Comparison of ENCODE assay signal across 16 mouse cellular contexts in the genomic region with DNA sequence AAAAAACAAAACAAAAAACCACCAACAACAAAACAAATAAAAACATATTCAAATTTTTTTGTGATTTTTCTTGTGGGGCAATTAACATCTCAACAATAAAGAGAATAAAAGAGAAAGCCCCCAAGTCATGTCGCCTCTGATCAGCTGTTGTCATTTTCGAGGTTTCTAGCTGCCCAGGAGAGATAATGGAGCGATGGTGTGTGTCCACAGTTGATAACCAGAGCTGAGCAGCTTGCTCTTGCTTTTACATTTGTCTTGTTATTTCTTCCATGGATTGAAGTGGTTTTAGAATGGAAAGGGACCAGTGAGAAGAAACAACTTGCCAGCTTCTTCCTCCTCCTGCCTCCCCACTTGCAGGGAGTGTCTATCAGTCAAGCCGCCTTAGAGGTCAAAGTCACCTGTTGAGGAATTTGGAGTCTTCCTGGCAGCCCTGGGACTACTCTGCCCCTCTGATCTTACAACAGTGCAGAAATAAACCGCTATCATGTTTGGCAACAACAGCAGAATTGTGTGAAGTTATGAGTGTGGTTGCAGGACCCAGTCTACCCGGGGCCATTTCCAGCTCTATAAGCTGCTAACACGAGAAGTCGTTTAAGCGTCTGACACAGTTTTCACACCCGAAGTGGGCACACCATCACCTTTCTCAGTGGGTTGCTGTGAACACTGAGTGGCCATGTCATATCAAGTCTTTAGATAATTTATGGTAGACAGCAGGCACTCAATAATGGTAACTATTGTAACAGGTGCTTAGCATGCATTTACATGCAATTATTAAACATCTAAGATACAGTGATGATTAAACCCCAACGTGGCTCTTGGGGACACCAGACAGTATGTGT. TPM values are rescaled to one million over a fixed set of nuclear protein-coding genes. Genes with fewer than 3 reads are reported as not detected.
A peak's percentile ranks its signal among the peaks of the same experiment; 100 is the strongest.
DNase-seq lines count a peak whose midpoint lies in the region; ATAC-seq lines count a peak whose summit lies in the region.
"Had no signal": no experiment of that assay in that cellular context is flagged by ENCODE, and none has a peak within 500 bp of the region (broad histone marks: within the 10 kb centered on the region; RNA-seq: fewer than 3 reads in every experiment).

No protein-coding gene starts in this region.

- peak; percentile 81 for DNase-seq in heart, adult 11 months
- DNase-seq in heart, postnatal 25 days (ENCODE audit: low spot score) = no peak
- no peak for DNase-seq in neural tube, embryonic 11.5 days (ENCODE audit: low spot score)
- no peak for DNase-seq in neural tube, embryonic 10.5 days (ENCODE audit: extremely low spot score, low spot score)
- no peak for DNase-seq in embryo, embryonic 9.5 days (ENCODE audit: extremely low spot score)
- DNase-seq: adrenal gland, postnatal 10 days; cerebellum, adult 11-12 months; right cerebral cortex, postnatal 25 days had no signal

- intact Hi-C loops in heart, postnatal 25 days (cut with DNase I) = loop anchor here (5.0 kb wide), 1 partner anchor 72 kb away; no protein-coding TSS in a partner anchor

- no peaks in the 10 kb centered on the region for H3K27me3 ChIP-seq in neural tube, embryonic 11.5 days (ENCODE audit: control insufficient read depth, insufficient read depth, low read length)
- no peaks in the 10 kb centered on the region for H3K27me3 ChIP-seq in intestine, embryonic 16.5 days (replicated peaks; ENCODE audit: control insufficient read depth, insufficient read depth, low read length)
- H3K27me3 ChIP-seq in forebrain, embryonic 15.5 days = no peaks in the 10 kb centered on the region

- H3K9ac ChIP-seq in neural tube, embryonic 11.5 days (ENCODE audit: low read length) = no peak overlapping the region
- H3K9ac ChIP-seq in intestine, embryonic 16.5 days (ENCODE audit: low read depth, low read length) = no peak overlapping the region
- no peak overlapping the region for H3K9ac ChIP-seq in forebrain, embryonic 15.5 days (replicated peaks)

- no peak for ATAC-seq in neural tube, embryonic 11.5 days (ENCODE audit: insufficient read depth, low FRiP score, low TSS enrichment)
- peak; percentile 75 for ATAC-seq in intestine, embryonic 16.5 days
- ATAC-seq in megakaryocyte-erythroid progenitor cell, adult 5-6 weeks (replicated peaks; ENCODE audit: low FRiP score, low TSS enrichment, poor library complexity, severe bottlenecking) = peak; percentile 88
- ATAC-seq in forebrain, embryonic 15.5 days (replicated peaks) = no peak
- ATAC-seq: hindbrain, postnatal 0 days had no signal

- H3K4me3 ChIP-seq in neural tube, embryonic 11.5 days (ENCODE audit: low read depth, low read length) = no peak overlapping the region
- H3K4me3 ChIP-seq in intestine, embryonic 16.5 days (ENCODE audit: low read length) = no peak overlapping the region
- H3K4me3 ChIP-seq in forebrain, embryonic 15.5 days = no peak overlapping the region

- H3K27ac ChIP-seq in neural tube, embryonic 11.5 days (ENCODE audit: low read depth, low read length) = 0 out of 2 replicates have a peak overlapping the region, but pooled peaks have one; percentile 42
- H3K27ac ChIP-seq in intestine, embryonic 16.5 days (ENCODE audit: low read length) = no peak overlapping the region
- no peak overlapping the region for H3K27ac ChIP-seq in forebrain, embryonic 15.5 days (replicated peaks)
- H3K27ac ChIP-seq: hindbrain, postnatal 0 days; macrophage had no signal

- peaks cover 4% of the 10 kb centered on the region; the same call in 1 of the 2 replicates for H3K4me1 ChIP-seq in neural tube, embryonic 11.5 days (ENCODE audit: control insufficient read depth, insufficient read depth, low read length)
- H3K4me1 ChIP-seq in intestine, embryonic 16.5 days (ENCODE audit: control insufficient read depth, insufficient read depth, low read length) = 0 out of 2 replicates have a peak, but pooled peaks cover 6% of the 10 kb centered on the region
- H3K4me1 ChIP-seq in forebrain, embryonic 15.5 days = peaks cover 3% of the 10 kb centered on the region; the same call in 1 of the 2 replicates

- no peaks in the 10 kb centered on the region for H3K36me3 ChIP-seq in neural tube, embryonic 11.5 days (ENCODE audit: control insufficient read depth, insufficient read depth, low read length)
- H3K36me3 ChIP-seq in intestine, embryonic 16.5 days (ENCODE audit: control insufficient read depth, insufficient read depth, low read length) = no peaks in the 10 kb centered on the region
- H3K36me3 ChIP-seq in forebrain, embryonic 15.5 days = no peaks in the 10 kb centered on the region

- WGBS in neural tube, embryonic 11.5 days = 85% methylated on average over 11 of the region's 11 CpGs
- WGBS in intestine, embryonic 16.5 days = 85% methylated on average over 11 of the region's 11 CpGs
- 94% methylated on average over 11 of the region's 11 CpGs for WGBS in forebrain, embryonic 15.5 days

- no peaks in the 10 kb centered on the region for H3K9me3 ChIP-seq in neural tube, embryonic 11.5 days (ENCODE audit: control insufficient read depth, low read length)
- H3K9me3 ChIP-seq in intestine, embryonic 16.5 days (ENCODE audit: control insufficient read depth, low read length) = no peaks in the 10 kb centered on the region
- H3K9me3 ChIP-seq in forebrain, embryonic 15.5 days = no peaks in the 10 kb centered on the region

- no peak overlapping the region for H3K4me2 ChIP-seq in neural tube, embryonic 11.5 days (ENCODE audit: low read depth)
- H3K4me2 ChIP-seq in intestine, embryonic 16.5 days (ENCODE audit: low read depth, low read length) = no peak overlapping the region
- H3K4me2 ChIP-seq in forebrain, embryonic 15.5 days (replicated peaks) = no peak overlapping the region

RNA-seq across cellular contexts. Expression of a gene that starts 35.7 kb away (rescaled TPM):
- total RNA-seq in heart, postnatal 25 days (2021) = not detected
- not detected in 2 replicates for polyA plus RNA-seq in neural tube, embryonic 11.5 days (2014; fragmentation: Nextera tagmentation; extraction: Ambion mirVana)
- not detected in 2 replicates for polyA plus RNA-seq in intestine, embryonic 16.5 days (2015; fragmentation: Nextera tagmentation; extraction: Ambion mirVana)
- total RNA-seq in megakaryocyte-erythroid progenitor cell, adult 5-6 weeks (2014; fragmentation: Nextera tagmentation) = not detected in 2 replicates
- not detected in 2 replicates for total RNA-seq in megakaryocyte-erythroid progenitor cell, adult 5-6 weeks (2017)
- polyA plus RNA-seq in forebrain, embryonic 15.5 days (2015; fragmentation: Nextera tagmentation; extraction: Ambion mirVana) = not detected in 2 replicates
- total RNA-seq: adrenal gland, postnatal 10 days; hindbrain, postnatal 0 days; layer of hippocampus, adult 18-20 months; liver, adult 2 months had no signal
- polyA plus RNA-seq: heart, embryonic 16.5 days; hindbrain, postnatal 0 days; liver, adult 2 months; macrophage had no signal

Comparison
In these comparisons a context has a peak if more than half of its experiments do, and no peak if none do; other contexts are left out.
1. ATAC-seq: peak in intestine, embryonic 16.5 days (single experiment) and megakaryocyte-erythroid progenitor cell, adult 5-6 weeks (single experiment); none in neural tube, embryonic 11.5 days (single experiment) and forebrain, embryonic 15.5 days (single experiment).